Mouse (Mus musculus) olfactory bulb, adult 2 months (tissue): ENCODE data around the gene Plcb4.

Experiments used
- CTCF ChIP-seq: fragments of 200-500 bp; IDR thresholded peaks from 2 replicates; pipeline ENCODE4 v1.5.1; 2012; ENCODE audit warnings: low read depth, mild to moderate bottlenecking, low read length, moderate library complexity; ENCODE audit not compliant: insufficient read depth
- POLR2A ChIP-seq: fragments of 200-500 bp; IDR thresholded peaks from 2 replicates; pipeline ENCODE4 v1.6.1; 2012; ENCODE audit warnings: mild to moderate bottlenecking, low read depth, low read length, moderate library complexity; ENCODE audit not compliant: insufficient read depth

DNA sequence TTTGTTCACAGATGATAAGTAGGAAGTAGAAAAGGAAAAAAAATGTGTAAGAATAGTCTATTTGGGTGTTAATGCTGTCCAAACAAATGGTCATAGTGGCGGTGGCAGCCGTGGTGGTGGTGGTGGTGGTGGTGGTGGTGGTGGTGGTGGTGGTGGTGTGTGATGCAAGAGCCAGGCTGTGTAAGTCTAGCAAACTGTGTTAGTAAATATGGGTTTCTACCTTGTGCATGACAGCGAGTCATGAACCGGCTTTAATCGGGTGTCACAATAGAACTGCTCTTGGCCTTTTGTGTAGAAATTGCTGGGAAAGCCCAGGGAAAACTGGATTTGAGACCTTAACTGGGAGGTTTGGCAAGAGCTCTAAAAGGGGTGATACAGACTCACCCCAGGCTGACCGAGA is 188.9 kb downstream of the Plcb4 start:
- TF ChIP-seq CTCF (no peak), POLR2A (no peak)
